Mouse (Mus musculus) CH12.LX (cell line): Measurements from ENCODE around the gene Engase. TPM values are rescaled to one million over a fixed set of nuclear protein-coding genes. Genes with fewer than 3 reads are reported as not detected.

Source experiments
- DNase-seq: peaks from one replicate; pipeline ENCODE4 v3.0.0-alpha.2; 2013; ENCODE audit errors: extremely low read depth
- H3K27ac ChIP-seq: 2 replicates; pipeline ENCODE4 v1.5.1; 2012; ENCODE audit warnings: low read depth, mild to moderate bottlenecking, control low read depth, moderate library complexity; ENCODE audit not compliant: insufficient read depth
- H3K27me3 ChIP-seq: replicated peaks from 2 replicates; pipeline ENCODE3; 2012; ENCODE audit warnings: inconsistent platforms
- H3K36me3 ChIP-seq, 2 experiments: replicated peaks in 1 of 2; 2 replicates each; pipeline versions ENCODE3 to v1.6.1; 2012; ENCODE audit warnings: inconsistent platforms in 1 of 2, low read length in 1 of 2, mild to moderate bottlenecking in 1 of 2, mixed read lengths in 1 of 2, moderate library complexity in 1 of 2; ENCODE audit not compliant: control insufficient read depth in 1 of 2, insufficient read depth in 1 of 2
- H3K4me1 ChIP-seq, 2 experiments: 2 replicates each; pipeline ENCODE4 v1.6.1; 2012; ENCODE audit warnings: inconsistent platforms in 1 of 2, moderate library complexity in 1 of 2; ENCODE audit not compliant: insufficient read depth in 2 of 2, control insufficient read depth in 1 of 2
- H3K4me2 ChIP-seq: 2 replicates; pipeline ENCODE4 v1.6.1; 2012; ENCODE audit warnings: low read depth, mild to moderate bottlenecking, control low read depth; ENCODE audit not compliant: poor library complexity, insufficient read depth, severe bottlenecking
- H3K4me3 ChIP-seq, 3 experiments: fragments of 150-350 bp in 1 of 3; sonication (generic) in 1 of 3; replicated peaks in 1 of 3; 2 replicates each; pipeline versions ENCODE3 to v1.5.1; 2011 to 2012; ENCODE audit warnings: low read depth in 2 of 3, low read length in 2 of 3, mild to moderate bottlenecking in 2 of 3, moderate library complexity in 2 of 3, control low read depth in 1 of 3, improper control_type of control experiment in 1 of 3, inconsistent platforms in 1 of 3, mixed read lengths in 1 of 3; ENCODE audit not compliant: poor library complexity in 1 of 3
- H3K79me2 ChIP-seq: replicated peaks from 2 replicates; pipeline ENCODE4 v1.6.1; 2012; ENCODE audit warnings: mild to moderate bottlenecking, moderate library complexity; ENCODE audit not compliant: control insufficient read depth, poor library complexity, insufficient read depth, severe bottlenecking; ENCODE audit errors: extremely low read depth
- H3K9ac ChIP-seq: 2 replicates; pipeline ENCODE4 v1.6.1; 2012; ENCODE audit warnings: low read depth, mild to moderate bottlenecking, control low read depth, moderate library complexity; ENCODE audit not compliant: insufficient read depth
- H3K9me3 ChIP-seq: replicated peaks from 2 replicates; pipeline ENCODE3; 2012; ENCODE audit warnings: low read length, inconsistent platforms, mixed read lengths
- E2F4 ChIP-seq: IDR thresholded peaks from 2 replicates; pipeline ENCODE4 v1.6.1; 2011; ENCODE audit warnings: low read depth, low read length, improper control_type of control experiment; ENCODE audit not compliant: insufficient replicate concordance
- ELF1 ChIP-seq: IDR thresholded peaks from 2 replicates; pipeline ENCODE4 v1.6.1; 2014; ENCODE audit warnings: low read depth, mild to moderate bottlenecking, inconsistent platforms, low read length, improper control_type of control experiment
- ETS1 ChIP-seq: conservative IDR thresholded peaks from 2 replicates; pipeline ENCODE4 v1.6.1; 2012; ENCODE audit warnings: low read depth, mild to moderate bottlenecking, inconsistent platforms, low read length, improper control_type of control experiment, moderate library complexity
- GABPA ChIP-seq: IDR thresholded peaks from 2 replicates; pipeline ENCODE4 v1.6.1; 2012; ENCODE audit warnings: low read depth, low read length, improper control_type of control experiment, inconsistent platforms; ENCODE audit not compliant: insufficient replicate concordance
- HCFC1 ChIP-seq: IDR thresholded peaks from 2 replicates; pipeline ENCODE4 v1.6.1; 2012; ENCODE audit warnings: low read depth, mild to moderate bottlenecking, inconsistent platforms, low read length, improper control_type of control experiment
- IRF4 ChIP-seq: IDR thresholded peaks from 2 replicates; pipeline ENCODE4 v1.6.1; 2014; ENCODE audit warnings: low read depth, mild to moderate bottlenecking, inconsistent platforms, low read length, improper control_type of control experiment
- JUND ChIP-seq: conservative IDR thresholded peaks from 2 replicates; pipeline ENCODE4 v1.6.1; 2011; ENCODE audit warnings: low read depth, low read length, improper control_type of control experiment
- KAT2A ChIP-seq: IDR thresholded peaks from 2 replicates; pipeline ENCODE4 v1.6.1; 2012; ENCODE audit warnings: low read length, improper control_type of control experiment, inconsistent platforms; ENCODE audit not compliant: insufficient replicate concordance
- MAFK ChIP-seq: IDR thresholded peaks from 2 replicates; pipeline ENCODE4 v1.6.1; 2011; ENCODE audit warnings: low read length, improper control_type of control experiment; ENCODE audit not compliant: insufficient replicate concordance
- MYC ChIP-seq: IDR thresholded peaks from 2 replicates; pipeline ENCODE4 v1.6.1; 2011; ENCODE audit warnings: low read depth, mild to moderate bottlenecking, improper control_type of control experiment, low read length
- NELFE ChIP-seq: IDR thresholded peaks from 2 replicates; pipeline ENCODE4 v1.6.1; 2011; ENCODE audit warnings: low read depth, low read length, improper control_type of control experiment
- NRF1 ChIP-seq: IDR thresholded peaks from 2 replicates; pipeline ENCODE4 v1.6.1; 2014; ENCODE audit warnings: low read depth, mild to moderate bottlenecking, inconsistent platforms, low read length, improper control_type of control experiment, moderate library complexity
- PAX5 ChIP-seq: IDR thresholded peaks from 2 replicates; pipeline ENCODE4 v1.6.1; 2012; ENCODE audit warnings: low read length, inconsistent platforms, mixed read lengths
- POLR2A ChIP-seq: IDR thresholded peaks from 2 replicates; pipeline ENCODE4 v1.6.1; 2011; ENCODE audit warnings: low read depth, mild to moderate bottlenecking, improper control_type of control experiment, low read length
- SIN3A ChIP-seq: IDR thresholded peaks from 2 replicates; pipeline ENCODE4 v1.6.1; 2012; ENCODE audit warnings: low read length, improper control_type of control experiment, inconsistent platforms
- TBP ChIP-seq: conservative IDR thresholded peaks from 2 replicates; pipeline ENCODE4 v1.6.1; 2011; ENCODE audit warnings: low read depth, low read length, improper control_type of control experiment
- USF1 ChIP-seq: IDR thresholded peaks from 2 replicates; pipeline ENCODE4 v1.6.1; 2014; ENCODE audit warnings: low read depth, mild to moderate bottlenecking, inconsistent platforms, low read length, improper control_type of control experiment
- USF2 ChIP-seq: conservative IDR thresholded peaks from 2 replicates; pipeline ENCODE4 v1.6.1; 2011; ENCODE audit warnings: low read depth, low read length, improper control_type of control experiment
- ZC3H11A ChIP-seq: IDR thresholded peaks from 2 replicates; pipeline ENCODE4 v1.6.1; 2012; ENCODE audit warnings: low read depth, mild to moderate bottlenecking, inconsistent platforms, low read length, improper control_type of control experiment
- ZKSCAN1 ChIP-seq: IDR thresholded peaks from 2 replicates; pipeline ENCODE4 v1.6.1; 2012; ENCODE audit warnings: low read depth, inconsistent platforms, low read length, improper control_type of control experiment, borderline replicate concordance
- dilution Hi-C: fragments of 300-500 bp; cut with MboI; formaldehyde crosslinking; loops from 2 replicates; pipeline ENCODE4 v1.14.3; 2020; ENCODE audit warnings: low sequenced_read_pairs; ENCODE audit not compliant: extremely low pct_unique_long_range_greater_than_20kb, extremely low pct_ligation_motif_present
- in situ Hi-C: fragments of 300-500 bp; cut with MboI; formaldehyde crosslinking; loops from 3 replicates; pipeline ENCODE4 v1.14.3; 2019; ENCODE audit warnings: low sequenced_read_pairs, low pct_ligation_motif_present, low pct_unique_long_range_greater_than_20kb, mixed read lengths
- polyA plus RNA-seq: library from polyadenylated mRNA; unstranded; fragments of >175 nt; gene quantifications from 2 replicates; pipeline ENCODE4 v1.2.1, GENCODE M21; 2012; ENCODE audit warnings: low read depth; ENCODE audit not compliant: insufficient read length
- total RNA-seq, 2 experiments: library from RNA; depleted of rRNA; stranded (reverse); fragments of 300-350 nt in 1 of 2; fragments of >200 nt in 1 of 2; gene quantifications; 2 replicates each; pipeline ENCODE4 v1.2.3; 2012 to 2014

Engase gene
- total and polyA plus RNA-seq, 3 experiments, result 7.0 to 12.1 (median 9.7) TPM

DNA sequence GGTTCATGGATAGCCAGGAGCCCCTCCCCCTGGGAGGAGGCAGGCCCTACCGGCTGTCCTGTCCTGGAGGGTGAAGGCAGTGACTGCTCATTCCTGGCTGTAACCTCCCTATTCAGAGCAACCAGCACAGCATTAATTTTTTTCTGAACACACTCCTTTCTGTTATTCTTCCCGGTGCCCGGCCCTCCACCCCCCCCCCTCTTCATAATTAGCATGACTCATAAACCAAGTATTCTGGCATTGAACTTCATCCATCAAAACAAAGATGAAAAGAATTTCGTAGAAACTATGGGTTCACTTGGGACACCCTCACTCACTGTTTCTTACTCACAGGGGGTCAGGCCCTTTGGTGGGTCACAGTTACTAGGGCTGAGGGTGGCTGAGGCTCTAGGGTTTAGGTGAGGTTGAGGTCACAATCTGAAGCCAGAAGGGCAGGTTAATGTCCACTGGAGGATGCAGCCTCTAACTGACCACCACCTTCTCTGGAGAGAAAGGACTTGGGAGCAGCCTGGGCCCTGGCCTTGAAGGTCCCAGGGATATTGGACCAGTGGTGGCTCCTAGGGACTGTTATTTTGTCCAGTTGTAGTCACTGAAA is 46.2 kb upstream of the Engase start:
- H3K27me3 ChIP-seq, result peaks cover 93% of the 10 kb centered on the region
- no peak for DNase-seq
- dilution Hi-C loops (no loop called here), in situ Hi-C loops (loop anchor here (25.0 kb wide), 1 partner anchor 307 kb away; no protein-coding TSS in a partner anchor)
- H3K36me3 ChIP-seq, result no peaks in the 10 kb centered on the region
- no peak overlapping the region for H3K4me3 ChIP-seq
- no peak overlapping the region for H3K4me2 ChIP-seq
- H3K27ac ChIP-seq, result no peak overlapping the region
- H3K79me2 ChIP-seq, result no peaks in the 10 kb centered on the region
- H3K9ac ChIP-seq, result no peak overlapping the region
- TF ChIP-seq USF1 (no peak), MYC (no peak), NELFE (no peak), ZKSCAN1 (no peak), HCFC1 (no peak), E2F4 (no peak), SIN3A (no peak), MAFK (no peak), ELF1 (no peak), USF2 (no peak), KAT2A (no peak), PAX5 (no peak), POLR2A (no peak), NRF1 (no peak), GABPA (no peak), ETS1 (no peak), TBP (no peak), ZC3H11A (no peak), IRF4 (no peak)
- H3K9me3 ChIP-seq, result no peaks in the 10 kb centered on the region
- H3K4me1 ChIP-seq, result peaks cover 10 to 15% of the 10 kb centered on the region in 2 experiments

DNA sequence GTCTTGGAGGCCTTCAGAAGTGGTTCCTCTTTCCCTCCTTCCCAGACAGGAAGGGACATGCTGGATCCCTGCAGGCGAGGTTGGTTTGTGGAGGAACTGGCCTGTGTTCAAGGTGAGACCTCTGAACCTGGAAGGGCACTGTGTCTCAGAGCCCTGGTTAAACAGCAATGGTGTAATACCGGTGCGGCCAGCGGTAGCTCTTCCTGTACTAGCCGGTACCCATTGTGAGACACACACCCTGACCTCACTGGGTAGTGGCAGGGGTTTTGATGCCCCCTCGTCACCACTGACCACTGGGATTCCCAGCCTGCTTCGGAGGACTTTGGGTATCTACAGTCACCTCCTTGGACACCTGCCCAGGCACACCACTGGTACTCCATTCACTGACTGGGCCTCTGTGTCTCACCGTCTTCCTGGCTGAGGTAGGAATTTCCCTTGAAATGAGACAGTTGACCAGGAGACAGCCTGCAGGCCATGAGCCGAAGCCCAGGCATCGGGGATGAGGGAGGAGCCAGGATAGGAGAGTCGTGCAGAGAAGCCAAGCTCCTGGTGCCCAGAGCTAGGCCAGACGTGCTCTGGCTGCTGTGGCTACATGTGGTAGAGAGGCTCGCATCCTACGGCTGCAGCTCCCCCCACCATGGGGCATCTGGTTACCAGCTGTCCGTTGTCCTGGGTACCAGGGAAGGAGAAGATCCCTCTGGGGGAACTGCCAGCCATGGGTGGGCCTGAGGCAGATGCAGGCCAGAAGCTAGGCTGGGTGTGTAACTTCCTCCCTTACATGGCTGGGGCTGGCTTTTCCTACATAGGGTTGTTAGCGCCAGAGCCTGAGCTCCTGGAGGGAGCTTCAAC is 45.3 kb upstream of the Engase start:
- dilution Hi-C loops, result no loop called here
- H3K9ac ChIP-seq, result no peak overlapping the region
- no peak for DNase-seq
- H3K4me3 ChIP-seq, result no peak overlapping the region
- in situ Hi-C loops, result loop anchor here (25.0 kb wide), 1 partner anchor 306 kb away; no protein-coding TSS in a partner anchor
- no peak overlapping the region for H3K4me2 ChIP-seq
- H3K27me3 ChIP-seq, result peaks cover 92% of the 10 kb centered on the region
- TF ChIP-seq JUND (no peak), E2F4 (no peak)
- no peaks in the 10 kb centered on the region for H3K36me3 ChIP-seq
- H3K4me1 ChIP-seq, result peaks cover 10 to 15% of the 10 kb centered on the region in 2 experiments
- no peak overlapping the region for H3K27ac ChIP-seq
- H3K79me2 ChIP-seq, result no peaks in the 10 kb centered on the region
- no peaks in the 10 kb centered on the region for H3K9me3 ChIP-seq
